Mouse (Mus musculus): ENCODE results near the gene Rras. TPM values are rescaled to one million over a fixed set of nuclear protein-coding genes. Genes with fewer than 3 reads are reported as not detected.

The Rras gene
- polyA plus RNA-seq (2015; fragmentation: Nextera tagmentation; extraction: Ambion mirVana) = 44.9 and 49.1 TPM in 2 replicates

DNA sequence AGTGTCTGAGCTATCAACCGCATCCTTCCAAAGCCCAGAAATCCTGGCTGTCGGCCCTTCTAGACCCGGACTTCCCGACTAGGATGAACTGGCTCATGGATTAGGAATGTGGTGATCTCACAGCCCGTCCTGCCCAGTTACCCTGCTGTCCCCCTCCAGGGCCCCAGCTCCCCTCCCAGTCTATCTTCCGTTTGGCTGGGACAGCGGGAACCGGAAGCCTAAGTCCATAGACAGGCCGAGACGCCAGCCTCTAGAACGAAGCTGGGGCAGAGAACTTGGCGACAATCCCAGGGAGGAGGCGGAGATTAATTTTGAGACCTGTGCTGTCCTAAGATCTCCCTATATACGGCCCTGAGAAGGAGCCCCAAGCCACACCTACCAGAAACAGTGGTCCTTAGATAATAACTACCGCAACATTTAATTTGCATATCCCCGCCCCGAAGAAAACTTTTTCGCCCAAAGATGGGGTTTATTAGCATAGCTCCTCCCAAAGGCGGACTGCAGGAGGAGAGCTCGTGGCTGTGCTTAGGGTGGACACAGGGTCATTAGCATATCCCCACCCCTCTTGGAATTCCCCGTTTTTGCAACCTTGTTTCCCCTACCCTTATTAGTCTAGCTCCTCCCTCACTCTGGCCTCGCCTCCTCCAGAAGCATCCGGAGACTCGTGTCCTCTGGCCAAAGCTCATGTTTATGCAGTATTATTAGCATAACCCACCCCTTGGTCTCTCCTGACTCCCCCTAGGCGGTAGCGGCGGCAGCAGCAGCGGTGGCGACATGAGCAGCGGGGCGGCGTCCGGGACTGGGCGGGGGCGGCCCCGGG is at the start of gene Rras:
Gene Rras (plus strand): TSS at position 720 of the 820 bp plus-strand sequence.
- ATAC-seq (ENCODE audit: insufficient number of reproducible peaks, low FRiP score, low TSS enrichment, low read depth) = peak; percentile 90
- 0% methylated on average over 36 of the region's 36 CpGs for WGBS
- peak within 1 kb of the TSS; percentile 96 for H3K27ac ChIP-seq
- H3K9me3 ChIP-seq = no peaks in the 10 kb centered on the region
- H3K27me3 ChIP-seq = no peaks in the 10 kb centered on the region
- H3K4me2 ChIP-seq = peak within 1 kb of the TSS; percentile 86
- H3K36me3 ChIP-seq = peaks cover 20% of the 10 kb centered on the region
- H3K4me1 ChIP-seq = peaks cover 35% of the 10 kb centered on the region
- peak within 1 kb of the TSS; percentile 94 for H3K4me3 ChIP-seq
- H3K9ac ChIP-seq = peak within 1 kb of the TSS; percentile 71

DNA sequence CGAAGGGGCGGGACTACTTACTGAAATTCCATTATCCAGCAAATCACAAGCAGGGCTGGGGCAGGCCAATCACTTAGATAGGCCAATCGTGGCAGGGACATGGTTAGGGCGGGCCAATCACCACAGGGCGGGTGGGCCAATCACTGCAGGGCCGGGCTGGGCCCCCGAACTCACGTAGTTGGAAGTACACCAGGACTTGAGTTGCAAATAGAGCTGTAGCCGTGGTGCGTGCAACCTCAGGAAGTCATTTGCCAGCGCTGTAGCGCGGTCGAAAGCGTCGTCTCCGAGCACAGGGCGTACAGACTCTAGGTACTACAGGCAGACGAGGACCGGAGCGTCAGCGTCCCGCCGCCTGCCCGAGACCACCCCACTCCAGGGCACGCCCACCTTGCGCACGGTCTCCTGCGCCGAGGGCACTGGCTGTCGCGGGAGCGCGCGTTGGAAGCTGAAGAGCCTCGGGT is 47.5 kb upstream of the Rras start:
- H3K9ac ChIP-seq = peak overlapping the region; percentile 44
- no peaks in the 10 kb centered on the region for H3K27me3 ChIP-seq
- peak overlapping the region; percentile 61 for H3K4me3 ChIP-seq
- peak overlapping the region; percentile 93 for H3K27ac ChIP-seq
- WGBS = under 1% methylated on average over 36 of the region's 36 CpGs
- H3K36me3 ChIP-seq = peaks cover 22% of the 10 kb centered on the region
- peak overlapping the region; percentile 79 for H3K4me2 ChIP-seq
- H3K9me3 ChIP-seq = no peaks in the 10 kb centered on the region
- peak; percentile 96 for ATAC-seq (ENCODE audit: insufficient number of reproducible peaks, low FRiP score, low TSS enrichment, low read depth)
- H3K4me1 ChIP-seq = peaks cover 38% of the 10 kb centered on the region

DNA sequence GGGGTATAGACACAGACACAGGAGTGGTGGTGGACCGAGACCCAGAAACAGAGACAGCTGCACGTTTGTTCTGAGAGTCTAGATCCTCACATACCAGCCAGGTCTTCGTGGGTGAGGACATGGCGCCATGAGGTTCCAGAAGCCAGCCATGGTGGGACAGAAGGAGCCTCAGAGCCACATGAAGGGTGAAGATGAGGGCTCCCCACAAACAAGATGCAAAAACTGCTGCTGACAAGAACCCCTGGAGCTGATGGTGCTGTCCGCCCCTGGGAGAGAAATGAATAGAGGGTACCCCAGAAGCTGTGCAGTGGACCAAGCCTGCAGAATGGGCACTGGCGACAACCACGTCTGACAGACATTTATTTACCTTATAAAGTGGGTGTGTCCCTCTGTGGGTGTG is 46.6 kb upstream of the Rras start:
- H3K9me3 ChIP-seq = no peaks in the 10 kb centered on the region
- H3K36me3 ChIP-seq = peaks cover 22% of the 10 kb centered on the region
- peak overlapping the region; percentile 79 for H3K4me2 ChIP-seq
- no peak for ATAC-seq (ENCODE audit: insufficient number of reproducible peaks, low FRiP score, low TSS enrichment, low read depth)
- H3K9ac ChIP-seq = no peak overlapping the region
- H3K27ac ChIP-seq = 0 out of 2 replicates have a peak overlapping the region, but pooled peaks have one; percentile 27
- peaks cover 38% of the 10 kb centered on the region for H3K4me1 ChIP-seq
- no peaks in the 10 kb centered on the region for H3K27me3 ChIP-seq
- WGBS = 64% methylated on average over 7 of the region's 7 CpGs
- peak overlapping the region; percentile 61 for H3K4me3 ChIP-seq

DNA sequence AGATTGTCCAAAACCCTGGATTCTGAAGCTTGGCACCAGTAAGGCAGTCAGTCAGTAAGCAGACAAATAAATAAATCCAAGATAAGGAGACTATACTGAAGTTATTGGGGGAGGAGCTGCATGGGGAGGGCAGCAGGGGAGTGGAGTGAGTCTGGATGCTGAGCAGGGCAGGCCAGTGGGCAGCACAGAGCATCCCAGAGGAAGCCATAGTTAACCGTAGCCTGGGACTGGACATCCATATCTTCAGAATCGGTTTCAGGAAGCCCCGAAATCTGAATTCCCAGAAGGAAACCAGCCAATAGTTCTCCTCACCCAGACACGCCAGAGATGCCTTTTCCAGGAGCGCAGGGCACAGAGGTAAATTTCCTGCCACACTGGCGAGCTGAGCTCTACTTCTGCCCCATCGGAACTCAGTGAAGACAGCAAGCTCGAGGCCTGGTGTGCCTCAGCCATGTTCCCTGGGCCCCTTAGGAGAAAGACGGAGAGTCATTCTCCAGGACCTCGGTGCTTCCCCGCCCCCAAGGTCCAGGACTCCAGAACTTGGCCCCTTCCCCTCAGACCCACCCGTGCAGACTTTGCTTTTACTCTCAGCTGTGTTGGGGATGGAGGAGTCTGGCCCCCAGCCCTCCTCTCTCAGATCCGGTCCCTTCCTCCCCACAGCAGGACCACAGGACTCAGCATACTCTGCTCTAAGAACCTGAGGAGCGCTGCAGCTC is 44.2 kb upstream of the Rras start:
- no peak for ATAC-seq (ENCODE audit: insufficient number of reproducible peaks, low FRiP score, low TSS enrichment, low read depth)
- peak overlapping the region; percentile 78 for H3K4me2 ChIP-seq
- no peaks in the 10 kb centered on the region for H3K27me3 ChIP-seq
- peak overlapping the region; percentile 56 for H3K4me3 ChIP-seq
- peak overlapping the region; percentile 90 for H3K27ac ChIP-seq
- H3K9me3 ChIP-seq = no peaks in the 10 kb centered on the region
- H3K36me3 ChIP-seq = peaks cover 33% of the 10 kb centered on the region
- H3K9ac ChIP-seq = peak overlapping the region; percentile 35; the same call in 1 of the 2 replicates
- H3K4me1 ChIP-seq = peaks cover 38% of the 10 kb centered on the region
- WGBS = 36% methylated on average over 14 of the region's 14 CpGs

GRCm38 (mm10) chr7:44974383-44975116 is 43.2 kb upstream of the Rras start, which contains the start of gene Cpt1c:
Gene Cpt1c, minus strand, starts transcription at chr7:44974851.
- no peak for ATAC-seq (ENCODE audit: insufficient number of reproducible peaks, low FRiP score, low TSS enrichment, low read depth)
- WGBS = 2% methylated on average over 22 of the region's 22 CpGs

GRCm38 (mm10) chr7:44975117-44975419 is 42.7 kb upstream of the Rras start:
- Histone ChIP-seq H3K9ac (no peak overlapping the region), H3K4me1 (peaks cover 34% of the 10 kb centered on the region), H3K27me3 (no peaks in the 10 kb centered on the region), H3K27ac (peak overlapping the region; percentile 90), H3K9me3 (no peaks in the 10 kb centered on the region), H3K4me2 (peak overlapping the region; percentile 78), H3K36me3 (peaks cover 48% of the 10 kb centered on the region), H3K4me3 (peak overlapping the region; percentile 56; the same call in 1 of the 2 replicates)
- WGBS = 22% methylated on average over 6 of the region's 6 CpGs
- ATAC-seq (ENCODE audit: insufficient number of reproducible peaks, low FRiP score, low TSS enrichment, low read depth) = no peak

More at GRCm38 (mm10) chr7:44974383-44975116, 43.2 kb upstream of the Rras start, which contains the start of gene Cpt1c:
- Histone ChIP-seq H3K9ac (peak within 1 kb of the TSS; percentile 48), H3K27ac (peak within 1 kb of the TSS; percentile 90), H3K4me3 (peak within 1 kb of the TSS; percentile 56), H3K27me3 (no peaks in the 10 kb centered on the region), H3K4me1 (peaks cover 38% of the 10 kb centered on the region), H3K36me3 (peaks cover 42% of the 10 kb centered on the region), H3K9me3 (no peaks in the 10 kb centered on the region), H3K4me2 (peak within 1 kb of the TSS; percentile 78)

GRCm38 (mm10) chr7:44978300-44978699 is 39.5 kb upstream of the Rras start:
- no peak for ATAC-seq (ENCODE audit: insufficient number of reproducible peaks, low FRiP score, low TSS enrichment, low read depth)
- H3K36me3 ChIP-seq = peaks cover 76% of the 10 kb centered on the region
- H3K27me3 ChIP-seq = no peaks in the 10 kb centered on the region
- H3K9ac ChIP-seq = no peak overlapping the region
- 87% methylated on average over 3 of the region's 3 CpGs for WGBS
- peaks cover 13% of the 10 kb centered on the region for H3K4me1 ChIP-seq
- no peaks in the 10 kb centered on the region for H3K9me3 ChIP-seq
- no peak overlapping the region for H3K27ac ChIP-seq
- H3K4me2 ChIP-seq = no peak overlapping the region
- H3K4me3 ChIP-seq = no peak overlapping the region

DNA sequence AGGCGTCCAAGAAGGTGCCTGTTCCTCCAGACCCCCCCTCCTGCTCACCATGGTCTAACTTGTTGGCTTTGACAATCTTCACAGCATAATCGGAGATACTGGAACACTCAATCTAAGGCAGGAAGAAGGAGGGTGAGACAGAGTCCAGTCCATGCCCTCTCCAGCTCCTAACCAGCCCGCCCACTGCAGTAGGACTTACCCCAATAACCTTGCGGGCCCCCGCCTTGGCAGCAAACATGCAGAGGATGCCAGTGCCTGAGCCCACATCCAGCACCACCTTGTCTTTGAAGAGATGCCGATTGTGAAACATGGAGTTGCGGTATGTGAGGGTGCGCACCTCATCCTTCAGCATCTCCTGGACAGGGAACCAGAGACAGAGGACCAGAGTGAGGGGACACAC is 36.2 kb upstream of the Rras start:
- H3K4me1 ChIP-seq = peaks cover 24% of the 10 kb centered on the region
- H3K4me3 ChIP-seq = no peak overlapping the region
- no peak for ATAC-seq (ENCODE audit: insufficient number of reproducible peaks, low FRiP score, low TSS enrichment, low read depth)
- H3K27ac ChIP-seq = no peak overlapping the region
- peaks cover 67% of the 10 kb centered on the region for H3K36me3 ChIP-seq
- no peaks in the 10 kb centered on the region for H3K9me3 ChIP-seq
- no peak overlapping the region for H3K9ac ChIP-seq
- H3K4me2 ChIP-seq = no peak overlapping the region
- 96% methylated on average over 8 of the region's 8 CpGs for WGBS
- H3K27me3 ChIP-seq = no peaks in the 10 kb centered on the region

- no peak for ATAC-seq (ENCODE audit: insufficient number of reproducible peaks, low FRiP score, low TSS enrichment, low read depth)
- no peak overlapping the region for H3K9ac ChIP-seq
- WGBS = 40% methylated on average over 6 of the region's 6 CpGs
- peaks cover 52% of the 10 kb centered on the region for H3K36me3 ChIP-seq
- no peaks in the 10 kb centered on the region for H3K9me3 ChIP-seq
- peak overlapping the region; percentile 50; the same call in 1 of the 2 replicates for H3K27ac ChIP-seq
- H3K4me2 ChIP-seq = no peak overlapping the region
- no peaks in the 10 kb centered on the region for H3K27me3 ChIP-seq
- no peak overlapping the region for H3K4me3 ChIP-seq
- H3K4me1 ChIP-seq = peaks cover 28% of the 10 kb centered on the region
These were observed 34.7 kb upstream of the Rras start for GRCm38 (mm10) chr7:44983085-44983484.

DNA sequence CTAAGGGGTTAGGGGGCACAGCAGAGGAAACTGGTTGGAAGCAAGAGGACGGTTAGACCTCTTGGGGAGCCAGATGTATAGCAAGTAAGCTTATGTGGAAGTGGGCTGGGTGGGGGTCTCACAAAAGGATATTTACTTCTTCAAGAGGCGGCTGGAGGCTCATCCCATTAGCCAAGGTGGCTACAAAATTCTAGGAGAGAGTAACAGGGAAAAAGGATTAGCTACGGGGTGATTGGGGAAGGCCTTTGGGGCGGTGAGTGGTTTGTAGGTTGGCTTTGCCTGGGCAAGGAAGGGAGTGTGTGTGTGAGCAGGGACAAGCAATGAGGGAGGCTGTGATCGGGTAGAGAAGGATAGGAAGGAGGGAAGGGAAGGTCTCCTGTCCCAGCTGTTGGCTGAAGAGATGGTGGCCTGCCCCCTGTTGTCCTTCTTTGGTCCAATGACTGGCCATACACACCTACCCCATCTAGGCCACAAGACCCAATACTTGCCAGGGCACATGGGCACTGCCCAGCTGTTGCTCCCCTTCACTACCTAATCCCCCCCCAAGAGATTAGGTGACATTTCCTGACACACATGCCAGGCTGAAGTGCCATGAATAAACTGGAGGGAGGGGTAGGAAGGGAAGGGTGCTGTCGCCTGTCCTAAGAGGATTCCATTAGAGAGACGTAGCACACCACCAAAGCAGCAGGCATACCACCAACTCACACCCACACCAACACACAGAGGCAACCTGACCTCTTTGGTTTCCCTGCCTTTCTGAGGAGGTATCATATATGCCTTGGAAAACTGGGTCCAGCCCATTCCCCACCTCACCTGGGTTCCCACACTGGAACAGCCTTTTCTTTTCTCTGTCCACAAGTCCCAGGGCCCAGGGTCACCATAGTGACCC is 33.6 kb upstream of the Rras start:
- Histone ChIP-seq H3K9ac (no peak overlapping the region), H3K4me1 (peaks cover 34% of the 10 kb centered on the region), H3K9me3 (no peaks in the 10 kb centered on the region), H3K27ac (peak overlapping the region; percentile 50), H3K36me3 (peaks cover 43% of the 10 kb centered on the region), H3K27me3 (no peaks in the 10 kb centered on the region), H3K4me2 (peak overlapping the region; percentile 66; the same call in 1 of the 2 replicates), H3K4me3 (peak overlapping the region; percentile 63)
- 74% methylated on average over 7 of the region's 7 CpGs for WGBS
- no peak for ATAC-seq (ENCODE audit: insufficient number of reproducible peaks, low FRiP score, low TSS enrichment, low read depth)

DNA sequence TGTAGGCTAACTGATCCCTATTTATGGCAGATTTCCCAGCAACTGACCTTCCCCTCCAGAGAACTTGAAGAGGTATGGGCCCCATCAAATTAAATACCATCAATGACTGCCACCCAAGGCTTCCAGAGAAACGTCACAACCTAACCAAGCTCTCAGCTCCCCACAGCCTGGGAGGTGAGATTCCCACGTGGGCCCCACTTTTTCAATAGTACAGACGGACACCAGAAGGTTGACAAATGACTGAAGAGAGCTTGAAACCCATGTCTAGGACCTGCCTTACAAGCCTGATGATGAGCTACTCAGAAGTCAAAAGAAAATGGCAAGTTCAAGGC is 33.0 kb upstream of the Rras start:
- 37% methylated on average over 3 of the region's 3 CpGs for WGBS
- Histone ChIP-seq H3K27ac (0 out of 2 replicates have a peak overlapping the region, but pooled peaks have one; percentile 93), H3K27me3 (no peaks in the 10 kb centered on the region), H3K36me3 (peaks cover 41% of the 10 kb centered on the region), H3K4me3 (peak overlapping the region; percentile 63), H3K9ac (no peak overlapping the region), H3K4me2 (peak overlapping the region; percentile 66), H3K4me1 (peaks cover 34% of the 10 kb centered on the region), H3K9me3 (no peaks in the 10 kb centered on the region)
- no peak for ATAC-seq (ENCODE audit: insufficient number of reproducible peaks, low FRiP score, low TSS enrichment, low read depth)
